Mouse (Mus musculus): Measurements from ENCODE around the gene Dynlt3. TPM values are rescaled to one million over a fixed set of nuclear protein-coding genes. Genes with fewer than 3 reads are reported as not detected.
"Not testable (repeated sequence)": the region's sequence is repeated elsewhere in the genome, so short reads cannot be mapped to it uniquely, and the experiment has no call there.

Gene Dynlt3
- total RNA-seq (2022), result 10 to 100 TPM; 47.8 to 70.5 (median 59.9) TPM

DNA sequence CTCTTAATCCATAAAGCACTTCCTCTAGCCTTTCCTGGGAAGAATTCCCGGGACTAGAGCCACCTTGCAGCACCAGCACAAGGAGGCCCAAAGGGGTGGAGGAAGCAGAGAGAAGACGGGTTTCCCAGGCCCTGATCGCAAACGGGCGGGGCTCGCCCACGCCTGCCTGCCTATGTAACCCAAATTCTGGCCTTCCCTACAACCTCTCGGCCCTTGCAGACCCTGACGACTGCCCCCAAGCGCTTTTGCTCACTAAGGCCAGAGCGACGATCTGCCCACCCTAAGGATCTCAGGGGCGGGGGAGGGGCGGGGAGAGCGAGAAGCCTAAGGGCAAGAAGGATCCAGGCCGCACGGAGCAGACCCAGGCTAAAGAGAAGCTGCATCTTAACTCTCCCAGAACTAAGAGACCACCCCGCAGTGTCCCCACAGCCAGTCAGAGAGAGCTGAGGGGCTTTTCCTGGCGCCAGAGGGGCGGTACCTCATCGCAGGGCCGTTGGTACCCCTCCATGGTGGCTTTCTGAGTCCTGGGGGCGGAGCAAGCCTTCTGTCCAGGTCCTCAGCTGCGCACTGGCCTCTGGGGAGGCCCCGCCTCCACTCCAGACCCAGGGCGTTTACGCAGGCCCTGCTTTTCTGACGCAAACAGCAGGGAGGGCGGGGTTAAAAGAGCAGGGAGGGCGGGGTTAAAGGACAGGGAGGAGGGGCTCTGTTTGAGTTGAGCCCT, at the start of gene Dynlt3:
Gene Dynlt3, minus strand, starts transcription at position 613 of the 721 bp plus-strand sequence.
- DNase-seq (ENCODE audit: low spot score), result peak; percentile 73

DNA sequence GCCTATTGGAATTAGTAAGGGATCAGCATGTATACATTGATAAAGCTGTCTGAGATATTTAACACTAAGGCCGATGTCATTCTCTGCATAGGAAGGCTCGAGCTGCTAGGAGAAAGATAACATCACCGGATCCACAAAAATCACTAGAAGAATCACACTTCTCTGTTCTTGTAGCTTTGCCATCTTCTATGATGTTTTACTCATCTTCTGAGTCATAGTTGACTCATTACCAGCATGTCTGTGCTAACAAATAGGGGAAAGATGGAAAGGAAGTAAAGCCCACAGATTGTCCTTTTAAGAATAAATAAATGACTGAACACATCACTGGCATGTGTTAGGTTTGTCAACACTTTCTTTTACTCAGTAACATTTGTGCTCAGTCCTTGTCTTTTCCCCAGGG, 37.0 kb upstream of the Dynlt3 start:
- DNase-seq (ENCODE audit: low spot score), result no peak

DNA sequence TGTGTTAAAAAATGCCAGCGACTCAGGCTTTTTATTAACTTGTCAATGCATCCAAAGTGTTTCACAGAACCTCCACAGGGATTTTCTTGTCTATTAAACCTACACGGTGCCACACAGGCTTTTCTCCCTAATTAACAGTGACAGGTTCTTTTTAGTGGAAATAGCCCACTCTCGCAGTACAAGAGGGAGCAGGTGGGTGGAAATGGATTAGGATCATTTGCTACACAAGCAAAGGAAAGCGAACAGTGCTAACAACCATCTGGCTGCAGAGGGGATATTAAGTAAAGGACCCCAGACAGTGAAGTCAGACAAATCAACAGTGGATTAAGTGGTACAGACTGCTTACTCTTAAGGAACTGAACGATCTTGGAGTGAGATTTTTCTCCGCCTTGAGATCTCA, 33.2 kb upstream of the Dynlt3 start:
- no peak for DNase-seq (ENCODE audit: low spot score)

DNA sequence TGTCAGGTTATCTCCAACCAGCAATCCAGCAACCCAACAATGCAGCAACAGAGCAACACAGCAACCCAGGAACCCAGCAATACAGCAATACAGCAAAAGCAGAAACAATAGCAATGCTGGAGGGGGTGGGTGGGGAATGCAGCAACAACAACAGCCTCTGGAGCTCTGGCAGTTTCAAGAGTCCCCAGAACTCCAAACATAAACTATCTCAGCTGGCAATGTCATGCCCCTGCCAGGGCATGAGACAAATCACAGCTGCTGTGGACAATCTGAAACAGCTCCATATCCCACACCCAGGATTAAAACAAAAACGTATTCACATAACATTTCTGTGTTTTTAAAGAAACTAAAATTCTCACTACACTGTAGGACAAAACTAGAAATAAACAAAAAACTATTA, 9.2 kb upstream of the Dynlt3 start:
- no peak for DNase-seq (ENCODE audit: low spot score)

DNA sequence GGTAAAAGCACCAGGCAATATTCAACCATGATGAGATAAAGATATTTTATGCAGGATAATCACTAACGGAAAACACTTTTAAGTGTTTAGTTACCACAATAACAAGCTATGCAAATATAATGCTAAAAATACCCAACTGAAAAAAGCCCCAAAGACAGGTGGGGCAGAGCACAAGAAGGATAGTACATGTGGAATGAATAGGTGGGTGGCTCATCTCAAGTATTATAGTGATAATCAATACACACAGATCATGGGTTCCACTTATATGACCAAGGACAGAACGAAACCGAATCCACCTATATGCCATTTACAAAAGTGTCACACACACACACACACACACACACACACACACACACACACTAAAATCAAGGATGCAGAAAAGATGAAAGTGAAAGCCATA, 8.6 kb upstream of the Dynlt3 start:
- no peak for DNase-seq (ENCODE audit: low spot score)

DNA sequence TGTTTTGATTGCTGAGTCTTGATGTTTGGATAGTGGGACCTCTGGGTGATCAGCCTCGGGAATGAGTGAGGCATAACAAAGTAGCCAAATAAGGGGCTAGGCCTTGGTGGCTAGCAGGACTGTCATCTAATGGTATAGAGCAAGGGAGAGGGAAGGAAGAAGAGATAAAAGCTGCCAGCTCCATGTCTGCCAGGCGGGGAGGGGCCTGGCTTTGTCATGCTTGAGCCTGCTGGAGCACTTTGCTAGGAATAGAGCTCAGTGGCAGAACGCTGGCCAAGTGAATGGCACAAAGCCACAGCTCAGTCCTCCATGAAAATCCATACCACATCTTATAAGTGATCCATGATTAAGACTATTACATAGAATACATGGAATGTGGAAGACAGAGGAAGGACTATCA, 10.0 kb downstream of the Dynlt3 start:
- no peak for DNase-seq (ENCODE audit: low spot score)

DNA sequence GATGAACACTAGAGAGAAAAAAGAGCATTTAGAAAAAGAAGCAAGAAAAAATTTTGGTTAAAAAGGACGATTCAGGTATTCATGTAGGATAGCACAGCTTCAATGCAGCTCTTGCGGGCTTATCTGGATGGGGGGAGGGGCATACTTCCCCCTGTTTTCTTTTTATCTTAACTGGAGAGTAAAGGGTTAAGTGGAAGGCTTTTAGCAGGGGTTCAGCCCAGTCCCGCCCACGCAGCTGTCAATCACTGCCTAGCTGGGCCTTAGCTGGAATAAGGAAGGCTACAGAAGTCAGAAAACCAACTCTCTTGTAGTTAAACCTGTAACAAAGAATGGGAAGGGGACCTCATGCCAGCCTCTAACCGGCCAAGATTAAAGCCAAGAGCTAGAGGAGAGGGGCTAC, 22.2 kb downstream of the Dynlt3 start:
- not testable (repeated sequence) for DNase-seq (ENCODE audit: low spot score)

DNA sequence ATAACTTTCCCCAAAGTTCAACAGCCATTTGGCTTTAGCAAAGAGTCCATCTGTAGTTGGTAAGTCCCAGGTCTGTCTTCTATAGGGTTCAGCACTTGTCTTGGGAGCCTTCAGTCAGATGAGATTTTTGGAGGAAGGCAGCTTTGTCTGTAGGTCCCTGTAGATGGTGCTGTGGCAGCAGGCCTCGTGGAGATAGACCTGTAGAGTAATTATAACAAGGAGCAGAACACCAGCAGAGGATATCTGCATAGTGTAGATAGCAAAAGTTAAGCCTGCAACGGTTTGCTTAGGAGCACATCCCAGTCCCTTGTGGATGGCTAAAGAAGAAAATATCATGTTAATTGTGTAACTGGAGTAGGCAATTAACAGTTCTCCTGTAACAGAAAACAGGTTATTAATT, 22.7 kb downstream of the Dynlt3 start:
- DNase-seq (ENCODE audit: low spot score), result not testable (repeated sequence)

Other genes starting within 250 kb of the Dynlt3 start
- gene Cybb, start 175.2 kb downstream of the Dynlt3 start, total RNA-seq (2022), result 10 to 100 TPM in 1 of 4 experiments, 1 to 10 TPM in 3; 3.8 to 12.7 (median 7.9) TPM
- not detected for gene H2al1o, start 90.6 kb downstream of the Dynlt3 start, total RNA-seq (2022)
- gene Hypm, start 183.9 kb upstream of the Dynlt3 start, total RNA-seq (2022), result not detected
- gene H2al3, start 186.7 kb upstream of the Dynlt3 start, total RNA-seq (2022), result not detected
- gene Sytl5, start 222.6 kb upstream of the Dynlt3 start, total RNA-seq (2022), result under 1 TPM in 3 of 4 experiments, not detected in 1; 0.12 to 0.30 (median 0.19) TPM

All from heart, adult 8-10 months (tissue).